Mouse (Mus musculus): ENCODE results near the gene Map3k5. TPM values are rescaled to one million over a fixed set of nuclear protein-coding genes. Genes with fewer than 3 reads are reported as not detected.

Gene Map3k5
- polyA plus RNA-seq, 1 experiment = 12.1 TPM

DNA sequence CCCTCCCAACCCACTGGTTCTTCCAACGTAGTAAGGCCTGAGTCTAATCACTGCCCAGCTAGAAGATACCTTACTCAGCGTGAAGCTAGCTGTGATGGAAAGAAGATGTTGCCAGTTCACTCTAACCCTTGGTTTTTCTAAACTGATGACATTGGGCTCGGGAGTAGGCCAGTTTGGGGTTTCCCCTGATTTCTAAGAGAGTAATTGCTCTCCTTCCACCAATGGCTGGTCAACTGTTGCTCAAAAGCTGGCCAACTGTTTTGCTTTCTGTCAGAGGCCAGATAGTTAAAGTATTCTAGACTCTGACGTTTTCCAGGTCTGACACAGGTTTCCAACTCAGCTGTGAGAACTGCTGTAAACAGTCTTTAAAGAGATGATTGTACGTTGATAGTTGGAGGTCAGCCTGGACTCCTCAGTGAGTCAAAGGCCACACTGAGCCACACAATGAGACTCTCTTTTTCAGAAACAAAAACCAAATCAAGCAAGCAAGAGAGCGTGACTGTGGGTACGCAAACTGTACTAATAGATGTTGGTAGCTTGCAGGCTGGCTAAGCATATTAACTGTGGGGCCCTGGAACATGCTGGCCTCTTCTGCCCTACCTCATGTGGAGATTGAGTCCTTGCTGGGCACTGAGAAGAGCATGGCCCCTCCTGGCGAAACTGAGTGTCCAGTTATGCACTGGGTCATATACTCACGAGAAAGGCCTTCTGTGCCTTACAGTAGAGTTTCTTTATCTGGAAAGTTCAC, 2.9 kb downstream of the Map3k5 start:
- Histone ChIP-seq H3K27me3 (ENCODE audit: control insufficient read depth, insufficient read depth, low read length) (no peaks in the 10 kb centered on the region), H3K4me3 (replicated peaks; ENCODE audit: insufficient read depth, low read depth, low read length) (no peak overlapping the region), H3K27ac (ENCODE audit: insufficient read depth, low read length) (no peak overlapping the region), H3K4me1 (ENCODE audit: control insufficient read depth, insufficient read depth, low read length) (peaks cover 12% of the 10 kb centered on the region)
- 58% methylated on average over 9 of the region's 9 CpGs for WGBS
- TF ChIP-seq POLR2A (IDR thresholded peaks at IDR 0.05; ENCODE audit: borderline replicate concordance, insufficient read depth, low read length) (no peak), CTCF (IDR thresholded peaks at IDR 0.05; ENCODE audit: borderline replicate concordance, insufficient read depth, low read depth, low read length) (no peak)
- no peak for DNase-seq

DNA sequence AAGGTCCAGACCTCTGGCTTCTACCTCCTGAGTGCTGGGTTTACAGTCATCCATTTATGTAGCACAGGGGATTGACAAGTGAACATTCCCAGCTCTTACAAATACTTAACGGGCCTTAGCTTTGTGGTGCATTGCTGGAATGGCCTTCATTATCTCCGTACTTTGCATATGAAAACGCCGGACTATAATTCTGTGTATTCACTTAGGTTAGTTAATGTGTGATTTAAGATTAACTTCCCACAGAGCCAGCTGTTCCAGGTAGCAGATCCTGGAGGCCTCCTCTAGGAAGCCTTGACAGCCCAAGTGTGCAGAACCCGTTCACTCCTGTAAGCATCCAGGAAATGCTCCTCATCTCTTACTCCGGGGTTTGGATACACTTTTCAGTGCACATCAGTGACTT, 4.5 kb downstream of the Map3k5 start:
- no peak overlapping the region for H3K4me3 ChIP-seq (replicated peaks; ENCODE audit: insufficient read depth, low read depth, low read length)
- H3K27me3 ChIP-seq (ENCODE audit: control insufficient read depth, insufficient read depth, low read length) = no peaks in the 10 kb centered on the region
- H3K27ac ChIP-seq (ENCODE audit: insufficient read depth, low read length) = no peak overlapping the region
- DNase-seq = no peak
- H3K4me1 ChIP-seq (ENCODE audit: control insufficient read depth, insufficient read depth, low read length) = peaks cover 14% of the 10 kb centered on the region
- 86% methylated on average over 6 of the region's 6 CpGs for WGBS
- TF ChIP-seq POLR2A (IDR thresholded peaks at IDR 0.05; ENCODE audit: borderline replicate concordance, insufficient read depth, low read length) = no peak
- TF ChIP-seq CTCF (IDR thresholded peaks at IDR 0.05; ENCODE audit: borderline replicate concordance, insufficient read depth, low read depth, low read length) = no peak

DNA sequence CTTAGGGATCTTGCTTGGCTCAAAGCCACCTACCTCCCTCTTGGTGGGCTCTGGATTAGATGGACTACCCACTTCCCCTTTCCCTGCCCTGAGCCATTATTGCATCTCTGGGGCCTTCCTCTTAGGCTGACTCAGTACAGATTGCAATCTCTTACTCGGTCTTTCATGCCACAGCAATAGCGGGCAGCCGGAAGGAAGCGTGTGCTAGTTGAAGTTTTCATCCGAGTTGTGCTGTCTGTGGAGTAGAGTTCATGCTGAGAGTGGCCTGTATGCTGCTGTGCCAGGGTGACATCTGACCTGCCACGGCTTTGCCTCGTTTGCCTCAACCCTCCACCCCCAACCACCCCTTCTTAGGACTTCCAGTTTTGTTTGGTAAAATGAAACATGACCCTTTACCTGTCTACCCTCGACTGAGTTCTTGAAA, 5.0 kb downstream of the Map3k5 start:
- Histone ChIP-seq H3K27me3 (ENCODE audit: control insufficient read depth, insufficient read depth, low read length) (no peaks in the 10 kb centered on the region), H3K4me3 (replicated peaks; ENCODE audit: insufficient read depth, low read depth, low read length) (no peak overlapping the region), H3K27ac (ENCODE audit: insufficient read depth, low read length) (no peak overlapping the region), H3K4me1 (ENCODE audit: control insufficient read depth, insufficient read depth, low read length) (peaks cover 14% of the 10 kb centered on the region)
- DNase-seq = no peak
- 57% methylated on average over 8 of the region's 8 CpGs for WGBS
- no peak for TF ChIP-seq CTCF (IDR thresholded peaks at IDR 0.05; ENCODE audit: borderline replicate concordance, insufficient read depth, low read depth, low read length)
- no peak for TF ChIP-seq POLR2A (IDR thresholded peaks at IDR 0.05; ENCODE audit: borderline replicate concordance, insufficient read depth, low read length)

DNA sequence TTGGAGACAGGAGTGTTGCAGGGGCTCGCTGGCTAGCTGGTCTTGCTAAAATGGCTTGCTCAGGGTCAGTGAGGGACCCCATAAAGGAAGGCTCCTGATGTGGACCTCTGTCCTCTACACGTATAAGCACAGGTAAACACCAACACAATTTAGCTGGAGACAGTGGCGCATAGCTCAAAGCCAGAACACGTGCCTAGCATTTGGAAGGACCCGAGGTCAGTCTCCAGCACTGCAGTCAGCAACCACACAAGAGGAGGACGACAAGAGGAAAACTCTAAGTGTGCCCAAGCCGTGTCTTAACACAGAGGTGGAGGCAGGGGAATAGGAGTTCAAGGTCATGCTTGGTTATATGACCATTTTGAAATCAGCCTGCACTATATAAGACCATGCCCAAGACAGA, 5.9 kb downstream of the Map3k5 start:
- H3K27ac ChIP-seq (ENCODE audit: insufficient read depth, low read length) = no peak overlapping the region
- H3K4me1 ChIP-seq (ENCODE audit: control insufficient read depth, insufficient read depth, low read length) = peaks cover 14% of the 10 kb centered on the region
- no peak overlapping the region for H3K4me3 ChIP-seq (replicated peaks; ENCODE audit: insufficient read depth, low read depth, low read length)
- TF ChIP-seq CTCF (IDR thresholded peaks at IDR 0.05; ENCODE audit: borderline replicate concordance, insufficient read depth, low read depth, low read length) (no peak), POLR2A (IDR thresholded peaks at IDR 0.05; ENCODE audit: borderline replicate concordance, insufficient read depth, low read length) (no peak)
- no peaks in the 10 kb centered on the region for H3K27me3 ChIP-seq (ENCODE audit: control insufficient read depth, insufficient read depth, low read length)
- 91% methylated on average over 7 of the region's 7 CpGs for WGBS
- no peak for DNase-seq

DNA sequence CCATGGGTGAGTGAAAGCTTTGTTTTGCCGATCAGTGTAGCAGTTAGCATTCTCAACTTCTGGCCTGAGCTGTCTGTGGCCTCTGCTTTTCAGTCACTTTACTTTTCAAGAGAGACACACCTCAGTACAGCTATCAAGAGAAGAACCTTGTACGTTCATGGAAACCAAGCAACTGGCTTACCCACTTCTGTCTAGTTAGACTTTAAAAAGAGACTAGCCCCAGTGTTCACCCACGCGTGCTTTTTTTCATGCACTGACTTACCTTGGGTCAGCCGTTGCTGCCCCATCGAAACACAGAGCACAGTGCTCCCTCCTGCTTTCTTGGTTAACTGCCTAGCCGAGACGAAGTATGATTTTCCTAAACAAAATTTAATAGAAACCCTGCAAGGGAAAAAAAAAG, 6.4 kb downstream of the Map3k5 start:
- TF ChIP-seq POLR2A (IDR thresholded peaks at IDR 0.05; ENCODE audit: borderline replicate concordance, insufficient read depth, low read length) (no peak), CTCF (IDR thresholded peaks at IDR 0.05; ENCODE audit: borderline replicate concordance, insufficient read depth, low read depth, low read length) (no peak)
- DNase-seq = no peak
- Histone ChIP-seq H3K4me1 (ENCODE audit: control insufficient read depth, insufficient read depth, low read length) (peaks cover 14% of the 10 kb centered on the region), H3K27me3 (ENCODE audit: control insufficient read depth, insufficient read depth, low read length) (no peaks in the 10 kb centered on the region), H3K4me3 (replicated peaks; ENCODE audit: insufficient read depth, low read depth, low read length) (no peak overlapping the region), H3K27ac (ENCODE audit: insufficient read depth, low read length) (no peak overlapping the region)
- WGBS = 82% methylated on average over 8 of the region's 8 CpGs

DNA sequence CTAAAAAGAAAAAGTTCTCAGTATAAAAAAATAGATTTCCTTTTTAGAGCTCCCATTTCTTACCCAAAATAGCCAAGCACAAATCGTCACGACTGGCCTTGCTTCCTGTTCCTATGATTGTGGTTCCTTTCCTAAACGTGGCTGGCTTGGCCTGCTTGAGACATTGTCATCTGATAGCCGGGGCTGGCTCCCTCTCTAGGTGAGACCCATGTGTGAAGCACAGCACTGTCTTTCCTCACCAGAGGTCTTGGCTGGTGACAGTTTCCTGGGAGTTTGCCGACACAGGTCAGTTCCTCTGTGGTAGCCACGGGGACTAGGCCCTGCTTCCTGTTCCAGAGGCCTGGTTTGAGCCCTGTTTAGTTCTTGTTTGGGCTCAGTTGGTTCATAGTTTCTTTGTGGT, 6.8 kb downstream of the Map3k5 start:
- no peak for TF ChIP-seq CTCF (IDR thresholded peaks at IDR 0.05; ENCODE audit: borderline replicate concordance, insufficient read depth, low read depth, low read length)
- no peak for TF ChIP-seq POLR2A (IDR thresholded peaks at IDR 0.05; ENCODE audit: borderline replicate concordance, insufficient read depth, low read length)
- WGBS = 44% methylated on average over 6 of the region's 6 CpGs
- H3K4me1 ChIP-seq (ENCODE audit: control insufficient read depth, insufficient read depth, low read length) = peaks cover 14% of the 10 kb centered on the region
- H3K27me3 ChIP-seq (ENCODE audit: control insufficient read depth, insufficient read depth, low read length) = no peaks in the 10 kb centered on the region
- DNase-seq = no peak
- no peak overlapping the region for H3K27ac ChIP-seq (ENCODE audit: insufficient read depth, low read length)
- no peak overlapping the region for H3K4me3 ChIP-seq (replicated peaks; ENCODE audit: insufficient read depth, low read depth, low read length)

DNA sequence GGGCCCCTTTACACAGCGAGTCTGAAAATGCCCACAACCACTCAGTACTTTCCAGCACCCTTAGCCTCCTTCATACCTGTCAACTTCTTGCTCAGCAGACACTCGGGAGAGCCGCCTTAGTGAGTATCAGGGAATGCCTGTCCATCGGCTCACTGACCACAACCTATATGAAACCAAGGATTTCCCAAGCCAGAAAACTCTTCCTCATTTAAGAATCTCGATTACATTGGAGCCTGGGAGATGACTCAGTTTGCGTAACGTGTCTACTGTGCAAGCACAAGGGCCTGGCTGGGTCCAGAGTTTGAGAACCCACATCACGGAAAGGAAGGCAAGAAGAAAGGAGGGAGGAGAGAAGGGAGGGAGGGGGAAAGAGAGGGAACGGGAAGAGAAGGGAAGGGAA, 7.6 kb downstream of the Map3k5 start:
- Histone ChIP-seq H3K4me3 (replicated peaks; ENCODE audit: insufficient read depth, low read depth, low read length) (no peak overlapping the region), H3K27ac (ENCODE audit: insufficient read depth, low read length) (no peak overlapping the region), H3K4me1 (ENCODE audit: control insufficient read depth, insufficient read depth, low read length) (peaks cover 15% of the 10 kb centered on the region), H3K27me3 (ENCODE audit: control insufficient read depth, insufficient read depth, low read length) (no peaks in the 10 kb centered on the region)
- WGBS = 91% methylated on average over 9 of the region's 9 CpGs
- TF ChIP-seq POLR2A (IDR thresholded peaks at IDR 0.05; ENCODE audit: borderline replicate concordance, insufficient read depth, low read length) = no peak
- no peak for TF ChIP-seq CTCF (IDR thresholded peaks at IDR 0.05; ENCODE audit: borderline replicate concordance, insufficient read depth, low read depth, low read length)
- no peak for DNase-seq

DNA sequence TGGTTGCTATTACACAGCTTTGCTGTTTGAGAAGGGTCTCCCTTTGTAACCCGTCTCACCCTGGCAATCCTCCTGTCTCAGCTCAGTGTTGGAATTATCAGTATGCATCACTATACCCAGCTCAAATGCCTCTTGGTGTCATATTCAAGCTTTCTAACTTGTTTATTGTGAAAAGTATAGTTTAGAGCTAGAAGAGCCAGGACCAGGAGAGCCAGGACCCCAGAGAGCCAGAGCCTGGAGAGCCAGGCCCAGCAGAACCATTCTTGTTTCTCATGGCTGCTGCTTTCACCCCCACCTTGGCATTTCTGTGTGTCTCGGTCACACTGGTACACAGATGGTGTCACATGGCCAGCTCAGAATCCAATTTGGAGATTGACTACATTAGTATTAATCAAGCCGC, 8.3 kb downstream of the Map3k5 start:
- Histone ChIP-seq H3K4me1 (ENCODE audit: control insufficient read depth, insufficient read depth, low read length) (peaks cover 15% of the 10 kb centered on the region), H3K27me3 (ENCODE audit: control insufficient read depth, insufficient read depth, low read length) (no peaks in the 10 kb centered on the region), H3K27ac (ENCODE audit: insufficient read depth, low read length) (no peak overlapping the region), H3K4me3 (replicated peaks; ENCODE audit: insufficient read depth, low read depth, low read length) (no peak overlapping the region)
- no peak for TF ChIP-seq CTCF (IDR thresholded peaks at IDR 0.05; ENCODE audit: borderline replicate concordance, insufficient read depth, low read depth, low read length)
- no peak for TF ChIP-seq POLR2A (IDR thresholded peaks at IDR 0.05; ENCODE audit: borderline replicate concordance, insufficient read depth, low read length)
- no peak for DNase-seq
- 69% methylated on average over 3 of the region's 3 CpGs for WGBS

Data from cerebellum, adult 2 months (tissue).